8 mouse cellular contexts compared by ENCODE assay signal in genomic region chr5:34950486-34951160, GRCm38 (mm10). TPM values are rescaled to one million over a fixed set of nuclear protein-coding genes. Genes with fewer than 3 reads are reported as not detected.
DNase-seq lines count a peak whose midpoint lies in the region; ATAC-seq and TF ChIP-seq lines count a peak whose summit lies in the region.

No protein-coding gene starts in this region.

- peak overlapping the region; percentile 59 for H3K4me2 ChIP-seq in limb, embryonic 11.5 days (ENCODE audit: low read depth, severe bottlenecking)
- H3K4me2 ChIP-seq in stomach, postnatal 0 days (replicated peaks; ENCODE audit: low read depth), result peak overlapping the region; percentile 82

- H3K36me3 ChIP-seq in limb, embryonic 11.5 days (ENCODE audit: control insufficient read depth, insufficient read depth, low read length), result peaks cover 6% of the 10 kb centered on the region; the same call in 1 of the 2 replicates
- H3K36me3 ChIP-seq in stomach, postnatal 0 days (ENCODE audit: control insufficient read depth, insufficient read depth, low read length), result no peaks in the 10 kb centered on the region

- H3K9me3 ChIP-seq in limb, embryonic 11.5 days (ENCODE audit: control insufficient read depth, low read length), result no peaks in the 10 kb centered on the region
- H3K9me3 ChIP-seq in stomach, postnatal 0 days (ENCODE audit: control insufficient read depth, low read length), result no peaks in the 10 kb centered on the region

- H3K4me3 ChIP-seq in limb, embryonic 11.5 days (ENCODE audit: low read depth, low read length), result peak overlapping the region; percentile 94; the same call in 1 of the 2 replicates
- peak overlapping the region; percentile 81; the same call in 1 of the 2 replicates for H3K4me3 ChIP-seq in stomach, postnatal 0 days (ENCODE audit: low read depth, low read length)

- no peak for TF ChIP-seq CTCF in stomach, postnatal 0 days (IDR thresholded peaks at IDR 0.05; ENCODE audit: low read depth)

- no peak overlapping the region for H3K27ac ChIP-seq in limb, embryonic 11.5 days (replicated peaks; ENCODE audit: low read depth, low read length)
- peak overlapping the region; percentile 49; the same call in 1 of the 2 replicates for H3K27ac ChIP-seq in stomach, postnatal 0 days (replicated peaks)

- no peaks in the 10 kb centered on the region for H3K27me3 ChIP-seq in limb, embryonic 11.5 days (ENCODE audit: control insufficient read depth, insufficient read depth, low read length)
- no peaks in the 10 kb centered on the region for H3K27me3 ChIP-seq in stomach, postnatal 0 days (ENCODE audit: control insufficient read depth, insufficient read depth, low read length)

- 85% methylated on average over 6 of the region's 6 CpGs for WGBS in limb, embryonic 11.5 days
- 50% methylated on average over 6 of the region's 6 CpGs for WGBS in stomach, postnatal 0 days

- peak overlapping the region; percentile 98 for H3K9ac ChIP-seq in limb, embryonic 11.5 days (ENCODE audit: low read length)
- H3K9ac ChIP-seq in stomach, postnatal 0 days (ENCODE audit: low read length), result peak overlapping the region; percentile 79; the same call in 1 of the 2 replicates

- ATAC-seq in limb, embryonic 11.5 days (ENCODE audit: insufficient number of reproducible peaks, low FRiP score, low TSS enrichment, low read depth), result no peak
- ATAC-seq in stomach, postnatal 0 days (ENCODE audit: low FRiP score, low TSS enrichment), result no peak
- no peak for ATAC-seq in erythroid progenitor cell, adult 5-6 weeks (replicated peaks; ENCODE audit: low FRiP score, poor library complexity, severe bottlenecking)

- no peak for TF ChIP-seq EP300 in stomach, postnatal 0 days (optimal IDR thresholded peaks at IDR 0.05)

- DNase-seq in cerebellum, postnatal 14 days, result peak; percentile 57 to 66
- DNase-seq in cerebellum, adult 9-11 months, result no peak
- DNase-seq in right cerebral cortex, postnatal 10 days (ENCODE audit: low spot score in 2 of 2), result peak; percentile 60 to 61
- DNase-seq in right cerebral cortex, postnatal 14 days, result no peak
- no peak for DNase-seq in limb, embryonic 11.5 days (ENCODE audit: low spot score)
- DNase-seq in stomach, postnatal 0 days (ENCODE audit: low spot score), result no peak
- DNase-seq in retina, embryonic 14.5 days (ENCODE audit: low spot score), result no peak

- H3K4me1 ChIP-seq in limb, embryonic 11.5 days (ENCODE audit: control insufficient read depth, insufficient read depth, low read length), result no peaks in the 10 kb centered on the region
- no peaks in the 10 kb centered on the region for H3K4me1 ChIP-seq in stomach, postnatal 0 days (replicated peaks; ENCODE audit: control insufficient read depth, insufficient read depth)

RNA-seq across cellular contexts. Expression of gene Rgs12, which starts 1.4 kb away (rescaled TPM):
- polyA plus RNA-seq in limb, embryonic 11.5 days (2014; fragmentation: Nextera tagmentation; extraction: Ambion mirVana), result 38.4 and 38.7 TPM in 2 replicates
- 12.7 and 14.2 TPM in 2 replicates for polyA plus RNA-seq in stomach, postnatal 0 days (2015; fragmentation: Nextera tagmentation; extraction: Ambion mirVana)
- 37.3 and 41.4 TPM in 2 replicates for total RNA-seq in erythroid progenitor cell, adult 5-6 weeks (2015; ENCODE audit: low replicate concordance)
- 62.8 and 79.7 TPM in 2 replicates for total RNA-seq in erythroid progenitor cell, adult 5-6 weeks (2017; ENCODE audit: low replicate concordance)

RNA-seq across cellular contexts. Expression of gene Msantd1, which starts 42.8 kb away (rescaled TPM):
- polyA plus RNA-seq in limb, embryonic 11.5 days (2014; fragmentation: Nextera tagmentation; extraction: Ambion mirVana), result 0.61 and 0.99 TPM in 2 replicates
- polyA plus RNA-seq in stomach, postnatal 0 days (2015; fragmentation: Nextera tagmentation; extraction: Ambion mirVana), result 0.24 and 0.36 TPM in 2 replicates
- 0.36 and 0.42 TPM in 2 replicates for total RNA-seq in erythroid progenitor cell, adult 5-6 weeks (2015; ENCODE audit: low replicate concordance)
- total RNA-seq in erythroid progenitor cell, adult 5-6 weeks (2017; ENCODE audit: low replicate concordance), result 3.5 TPM in 1 of 2 replicates, not detected in the other

Comparison
In these comparisons a context has a peak if more than half of its experiments do, and no peak if none do; other contexts are left out.
1. DNase-seq: peak in cerebellum, postnatal 14 days (2 of 2) and right cerebral cortex, postnatal 10 days (2 of 2); none in cerebellum, adult 9-11 months (single experiment), right cerebral cortex, postnatal 14 days (single experiment), limb, embryonic 11.5 days (single experiment), stomach, postnatal 0 days (single experiment) and retina, embryonic 14.5 days (single experiment).